Mouse (Mus musculus): Measurements from ENCODE around the gene Mroh7. TPM values are rescaled to one million over a fixed set of nuclear protein-coding genes. Genes with fewer than 3 reads are reported as not detected.
A peak's percentile ranks its signal among the peaks of the same experiment; 100 is the strongest.

The Mroh7 gene
- polyA plus RNA-seq, 1 experiment from 2014 or later: 0.45 TPM

DNA sequence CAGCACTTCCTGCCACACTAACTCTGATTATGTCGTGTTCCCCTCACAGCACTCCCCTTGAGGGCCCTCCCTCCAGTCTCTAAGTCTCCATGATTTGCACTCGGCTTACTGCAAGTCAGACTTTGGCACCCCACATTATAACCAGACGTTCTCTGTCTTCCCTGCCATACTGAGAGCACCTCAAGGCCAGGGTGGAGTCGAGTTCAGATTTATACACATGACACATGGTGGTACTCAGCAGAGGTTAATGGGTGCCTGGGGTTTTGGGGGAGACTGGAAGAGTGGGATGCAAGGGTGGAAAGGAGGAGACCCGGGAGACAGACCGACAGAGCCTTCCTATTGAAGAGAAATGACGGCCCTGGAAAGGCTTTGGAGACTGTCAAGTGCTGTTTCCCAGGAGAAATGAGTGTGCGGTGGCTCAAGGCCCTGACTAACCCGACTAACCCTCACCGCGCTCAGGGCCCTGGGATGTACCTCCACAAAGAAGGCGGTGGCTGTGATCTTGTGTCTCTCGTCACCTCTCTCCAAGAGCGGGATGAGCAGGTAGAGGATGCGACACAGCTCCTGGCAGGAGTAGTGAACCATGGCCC is 36.8 kb downstream of the Mroh7 start:
- H3K9me3 ChIP-seq (ENCODE audit: control insufficient read depth, low read length): no peaks in the 10 kb centered on the region
- 78% methylated on average over 15 of the region's 15 CpGs for WGBS

DNA sequence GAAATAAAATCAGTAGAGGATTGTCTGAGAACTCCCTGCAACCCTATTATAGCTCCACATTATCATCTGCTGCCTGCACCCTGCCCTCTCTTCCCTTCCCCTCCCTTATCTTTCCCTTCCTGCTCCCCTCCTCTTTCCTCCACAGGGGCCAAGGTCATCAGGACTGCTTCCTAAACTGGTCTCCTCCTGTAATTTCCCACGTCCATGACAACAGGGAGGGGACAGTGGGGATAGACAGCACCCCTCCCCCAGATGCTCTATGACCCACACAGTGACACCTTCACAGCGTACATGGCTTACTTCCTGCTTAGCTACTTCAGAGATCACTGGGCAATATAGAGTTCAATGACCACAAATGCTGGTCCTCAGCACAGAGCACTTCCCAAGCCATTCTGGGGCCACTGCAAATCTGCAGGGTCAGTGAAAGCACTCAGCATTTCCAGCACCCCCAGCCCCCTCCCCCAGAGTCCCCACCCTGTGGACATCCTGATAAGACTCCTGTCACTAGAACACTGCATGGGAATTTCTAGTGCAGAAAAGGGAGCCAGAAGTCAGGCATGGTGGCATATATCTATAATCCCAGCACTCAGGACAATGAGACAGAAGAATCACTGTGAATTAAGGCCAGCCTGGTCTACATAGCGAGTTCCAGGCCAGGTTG is 42.0 kb downstream of the Mroh7 start:
- Histone ChIP-seq H3K9me3 (ENCODE audit: control insufficient read depth, low read length) (no peaks in the 10 kb centered on the region), H3K36me3 (ENCODE audit: control insufficient read depth, insufficient read depth, low read length) (no peaks in the 10 kb centered on the region), H3K27me3 (ENCODE audit: control insufficient read depth, insufficient read depth, low read length) (no peaks in the 10 kb centered on the region), H3K4me1 (ENCODE audit: control insufficient read depth in 2 of 2, insufficient read depth in 2 of 2, low read length in 2 of 2) (no peaks in the 10 kb centered on the region; a peak in 1 of 4 replicates), H3K27ac (replicated peaks in 1 of 2; ENCODE audit: control insufficient read depth in 1 of 2, insufficient read depth in 1 of 2, low read depth in 2 of 2, low read length in 2 of 2) (peak overlapping the region; percentile 36 to 53; a peak in 2 of 4 replicates), H3K4me2 (ENCODE audit: low read length) (no peak overlapping the region), H3K4me3 (ENCODE audit: control insufficient read depth in 1 of 2, insufficient read depth in 1 of 2, low read depth in 1 of 2, low read length in 2 of 2) (no peak overlapping the region), H3K9ac (ENCODE audit: low read length) (no peak overlapping the region)
- ATAC-seq (ENCODE audit: insufficient number of reproducible peaks, insufficient read depth, low FRiP score, low read depth): peak; percentile 81
- WGBS: 33% methylated on average over 3 of the region's 3 CpGs

More for the DNA sequence above, 36.8 kb downstream of the Mroh7 start:
- no peak for ATAC-seq (ENCODE audit: insufficient number of reproducible peaks, insufficient read depth, low FRiP score, low read depth)
- Histone ChIP-seq H3K4me1 (ENCODE audit: control insufficient read depth in 2 of 2, insufficient read depth in 2 of 2, low read length in 2 of 2) (no peaks in the 10 kb centered on the region; a peak in 1 of 4 replicates), H3K4me3 (ENCODE audit: control insufficient read depth in 1 of 2, insufficient read depth in 1 of 2, low read depth in 1 of 2, low read length in 2 of 2) (no peak overlapping the region), H3K27ac (replicated peaks in 1 of 2; ENCODE audit: control insufficient read depth in 1 of 2, insufficient read depth in 1 of 2, low read depth in 2 of 2, low read length in 2 of 2) (no peak overlapping the region), H3K9ac (ENCODE audit: low read length) (no peak overlapping the region), H3K27me3 (ENCODE audit: control insufficient read depth, insufficient read depth, low read length) (no peaks in the 10 kb centered on the region), H3K36me3 (ENCODE audit: control insufficient read depth, insufficient read depth, low read length) (no peaks in the 10 kb centered on the region), H3K4me2 (ENCODE audit: low read length) (no peak overlapping the region)

DNA sequence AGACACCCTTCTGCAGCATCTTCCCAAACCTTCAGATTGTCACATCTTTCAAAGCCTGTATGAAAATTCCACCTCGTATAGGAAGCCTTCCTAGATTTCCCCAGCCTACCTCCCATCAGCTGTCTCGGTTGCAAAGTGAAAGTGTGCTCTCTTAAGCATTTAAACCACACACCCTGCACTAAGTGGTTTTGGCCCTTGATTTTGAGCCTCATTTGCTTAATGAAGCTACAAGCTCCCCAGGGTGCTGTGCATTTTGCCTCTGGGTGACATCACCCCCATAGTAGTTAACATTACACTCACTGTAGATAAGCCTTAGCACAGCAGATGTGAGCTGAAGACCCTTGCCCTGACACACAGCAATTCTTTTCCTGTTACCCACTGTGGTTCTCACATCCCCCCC is 49.8 kb downstream of the Mroh7 start:
- H3K27me3 ChIP-seq (ENCODE audit: control insufficient read depth, insufficient read depth, low read length): no peaks in the 10 kb centered on the region
- no peaks in the 10 kb centered on the region for H3K9me3 ChIP-seq (ENCODE audit: control insufficient read depth, low read length)
- no peak overlapping the region for H3K27ac ChIP-seq (replicated peaks in 1 of 2; ENCODE audit: control insufficient read depth in 1 of 2, insufficient read depth in 1 of 2, low read depth in 2 of 2, low read length in 2 of 2)
- H3K4me1 ChIP-seq (ENCODE audit: control insufficient read depth in 2 of 2, insufficient read depth in 2 of 2, low read length in 2 of 2): peaks cover 2 to 6% of the 10 kb centered on the region in 2 experiments; a peak in 3 of 4 replicates
- WGBS: 38% methylated on average over 2 of the region's 2 CpGs
- no peak for ATAC-seq (ENCODE audit: insufficient number of reproducible peaks, insufficient read depth, low FRiP score, low read depth)
- H3K4me3 ChIP-seq (ENCODE audit: control insufficient read depth in 1 of 2, insufficient read depth in 1 of 2, low read depth in 1 of 2, low read length in 2 of 2): no peak overlapping the region
- H3K9ac ChIP-seq (ENCODE audit: low read length): no peak overlapping the region
- peaks cover 16% of the 10 kb centered on the region for H3K36me3 ChIP-seq (ENCODE audit: control insufficient read depth, insufficient read depth, low read length)
- no peak overlapping the region for H3K4me2 ChIP-seq (ENCODE audit: low read length)

DNA sequence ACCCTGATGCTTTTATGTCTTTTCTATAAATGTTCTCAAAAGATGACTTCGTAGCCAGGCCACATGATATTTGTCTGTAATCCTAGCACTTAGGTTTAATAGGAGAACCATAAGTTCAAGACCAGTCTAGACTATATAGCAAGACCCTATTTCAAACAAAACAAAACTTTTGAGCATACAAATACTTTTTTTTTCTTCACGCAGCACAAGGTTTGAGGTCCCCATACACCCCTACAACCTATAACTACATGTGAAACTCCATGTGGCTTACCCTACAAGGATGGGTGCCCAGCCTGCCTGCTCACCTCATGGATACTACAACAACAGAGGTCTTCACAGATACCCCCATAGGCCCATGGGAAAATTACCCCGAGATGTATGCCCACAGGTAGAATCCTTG is 51.6 kb downstream of the Mroh7 start:
- H3K9me3 ChIP-seq (ENCODE audit: control insufficient read depth, low read length): no peaks in the 10 kb centered on the region
- WGBS: 45% methylated on average over 3 of the region's 3 CpGs
- H3K4me1 ChIP-seq (ENCODE audit: control insufficient read depth in 2 of 2, insufficient read depth in 2 of 2, low read length in 2 of 2): peaks cover 2 to 6% of the 10 kb centered on the region in 2 experiments; a peak in 3 of 4 replicates
- no peaks in the 10 kb centered on the region for H3K27me3 ChIP-seq (ENCODE audit: control insufficient read depth, insufficient read depth, low read length)
- H3K9ac ChIP-seq (ENCODE audit: low read length): no peak overlapping the region; the same call in 1 of the 2 replicates
- no peak for ATAC-seq (ENCODE audit: insufficient number of reproducible peaks, insufficient read depth, low FRiP score, low read depth)
- peak overlapping the region; percentile 92 for H3K4me2 ChIP-seq (ENCODE audit: low read length)
- H3K36me3 ChIP-seq (ENCODE audit: control insufficient read depth, insufficient read depth, low read length): peaks cover 34% of the 10 kb centered on the region
- peak overlapping the region; percentile 96; a peak in 3 of 4 replicates for H3K4me3 ChIP-seq (ENCODE audit: control insufficient read depth in 1 of 2, insufficient read depth in 1 of 2, low read depth in 1 of 2, low read length in 2 of 2)
- no peak overlapping the region for H3K27ac ChIP-seq (replicated peaks in 1 of 2; ENCODE audit: control insufficient read depth in 1 of 2, insufficient read depth in 1 of 2, low read depth in 2 of 2, low read length in 2 of 2)

DNA sequence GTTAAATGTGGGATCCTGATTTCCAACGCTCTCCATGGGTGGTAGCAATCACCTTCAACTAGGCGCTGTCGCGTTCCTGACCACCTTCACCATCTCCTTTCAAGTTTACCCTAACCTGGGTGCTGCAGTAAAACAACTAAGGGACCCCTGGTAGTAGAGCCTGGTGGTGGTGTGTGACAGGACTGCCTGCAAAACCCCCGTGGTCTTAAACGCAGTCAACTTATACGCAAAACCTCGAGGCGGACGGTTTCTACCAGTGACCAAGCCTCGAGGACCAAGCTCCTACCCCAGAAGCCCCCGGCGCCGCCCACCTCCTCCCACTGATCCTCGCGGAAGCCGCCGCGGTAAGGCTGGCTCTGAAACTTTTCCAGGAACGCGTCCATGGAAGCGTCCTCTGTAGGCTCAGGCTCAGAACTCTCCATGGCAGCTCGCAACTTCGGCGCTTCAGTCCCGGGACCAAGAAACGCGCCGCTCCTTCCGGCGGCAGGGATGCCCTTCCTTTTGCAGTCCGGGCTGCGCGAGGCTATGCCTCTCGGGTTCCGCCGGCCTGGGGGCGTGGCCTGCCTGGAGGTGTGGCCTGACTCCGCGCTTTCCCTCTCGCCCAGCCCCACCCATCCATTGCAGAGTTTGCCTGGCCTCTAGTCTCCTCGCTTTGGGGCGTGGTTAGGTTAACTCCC is 52.1 kb downstream of the Mroh7 start, which contains the start of gene Ttc4:
Gene Ttc4, minus strand, starts transcription at position 503 of the 677 bp plus-strand sequence.
- Histone ChIP-seq H3K4me3 (ENCODE audit: control insufficient read depth in 1 of 2, insufficient read depth in 1 of 2, low read depth in 1 of 2, low read length in 2 of 2) (peak within 1 kb of the TSS; percentile 96), H3K36me3 (ENCODE audit: control insufficient read depth, insufficient read depth, low read length) (peaks cover 39% of the 10 kb centered on the region), H3K4me2 (ENCODE audit: low read length) (peak within 1 kb of the TSS; percentile 92), H3K9ac (ENCODE audit: low read length) (peak within 1 kb of the TSS; percentile 95), H3K27ac (replicated peaks in 1 of 2; ENCODE audit: control insufficient read depth in 1 of 2, insufficient read depth in 1 of 2, low read depth in 2 of 2, low read length in 2 of 2) (peak within 1 kb of the TSS; percentile 58 to 66; a peak in 2 of 4 replicates), H3K9me3 (ENCODE audit: control insufficient read depth, low read length) (no peaks in the 10 kb centered on the region), H3K4me1 (ENCODE audit: control insufficient read depth in 2 of 2, insufficient read depth in 2 of 2, low read length in 2 of 2) (peaks cover 2 to 6% of the 10 kb centered on the region in 2 experiments; a peak in 3 of 4 replicates), H3K27me3 (ENCODE audit: control insufficient read depth, insufficient read depth, low read length) (no peaks in the 10 kb centered on the region)
- WGBS: under 1% methylated on average over 43 of the region's 43 CpGs
- peak; percentile 91 for ATAC-seq (ENCODE audit: insufficient number of reproducible peaks, insufficient read depth, low FRiP score, low read depth)

DNA sequence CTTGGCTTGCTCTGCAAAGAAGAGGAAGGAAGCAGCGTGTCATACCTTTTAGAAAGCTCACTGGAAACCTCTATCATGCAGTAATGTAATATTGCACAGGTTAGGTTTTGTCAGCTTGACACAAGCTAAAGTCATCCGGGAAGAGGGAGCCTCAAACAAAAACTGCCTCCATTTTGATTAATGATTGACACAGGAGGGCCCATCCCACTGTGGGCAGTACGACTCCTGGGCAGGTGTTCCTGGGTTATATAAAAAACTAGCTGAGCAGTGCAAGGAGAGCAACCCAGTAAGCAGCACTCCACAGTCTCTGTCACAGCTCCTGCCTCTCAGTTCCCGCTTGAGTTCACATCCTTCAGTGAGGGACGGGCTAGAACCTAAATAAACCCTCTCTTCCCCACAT is 54.0 kb downstream of the Mroh7 start:
- Histone ChIP-seq H3K27ac (replicated peaks in 1 of 2; ENCODE audit: control insufficient read depth in 1 of 2, insufficient read depth in 1 of 2, low read depth in 2 of 2, low read length in 2 of 2) (no peak overlapping the region), H3K4me3 (ENCODE audit: control insufficient read depth in 1 of 2, insufficient read depth in 1 of 2, low read depth in 1 of 2, low read length in 2 of 2) (no peak overlapping the region), H3K9ac (ENCODE audit: low read length) (no peak overlapping the region), H3K27me3 (ENCODE audit: control insufficient read depth, insufficient read depth, low read length) (no peaks in the 10 kb centered on the region), H3K36me3 (ENCODE audit: control insufficient read depth, insufficient read depth, low read length) (peaks cover 57% of the 10 kb centered on the region), H3K4me1 (ENCODE audit: control insufficient read depth in 2 of 2, insufficient read depth in 2 of 2, low read length in 2 of 2) (peaks cover 2 to 6% of the 10 kb centered on the region in 2 experiments; a peak in 3 of 4 replicates), H3K9me3 (ENCODE audit: control insufficient read depth, low read length) (no peaks in the 10 kb centered on the region), H3K4me2 (ENCODE audit: low read length) (no peak overlapping the region)
- ATAC-seq (ENCODE audit: insufficient number of reproducible peaks, insufficient read depth, low FRiP score, low read depth): no peak
- WGBS: 92% methylated on average over 5 of the region's 5 CpGs

DNA sequence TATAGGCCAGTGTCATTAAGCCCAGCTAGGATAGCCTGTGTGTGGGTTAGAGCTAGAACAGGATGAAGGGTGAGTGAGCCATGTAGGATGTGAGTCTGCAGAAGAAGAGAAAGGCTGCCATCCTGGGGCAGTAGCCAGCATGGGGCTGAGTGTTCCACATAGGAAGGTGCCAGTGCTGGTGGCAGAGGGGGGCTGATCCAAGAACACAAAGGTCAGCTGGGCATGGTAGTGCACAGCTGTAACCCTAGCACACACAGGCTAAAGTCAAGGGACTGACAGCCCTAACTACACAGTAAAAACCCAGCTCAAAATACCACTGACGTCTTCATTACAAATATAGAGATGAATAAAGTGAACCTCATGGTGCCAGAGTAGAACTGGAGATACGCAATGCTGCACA is 64.2 kb downstream of the Mroh7 start:
- WGBS: 95% methylated on average over 2 of the region's 2 CpGs
- no peak overlapping the region for H3K4me2 ChIP-seq (ENCODE audit: low read length)
- H3K9me3 ChIP-seq (ENCODE audit: control insufficient read depth, low read length): no peaks in the 10 kb centered on the region

More for the DNA sequence above, 64.2 kb downstream of the Mroh7 start:
- no peak overlapping the region for H3K9ac ChIP-seq (ENCODE audit: low read length)
- no peak for ATAC-seq (ENCODE audit: insufficient number of reproducible peaks, insufficient read depth, low FRiP score, low read depth)
- no peaks in the 10 kb centered on the region for H3K27me3 ChIP-seq (ENCODE audit: control insufficient read depth, insufficient read depth, low read length)
- peaks cover 100% of the 10 kb centered on the region for H3K36me3 ChIP-seq (ENCODE audit: control insufficient read depth, insufficient read depth, low read length)
- H3K4me1 ChIP-seq (ENCODE audit: control insufficient read depth in 2 of 2, insufficient read depth in 2 of 2, low read length in 2 of 2): no peaks in the 10 kb centered on the region
- no peak overlapping the region for H3K4me3 ChIP-seq (ENCODE audit: control insufficient read depth in 1 of 2, insufficient read depth in 1 of 2, low read depth in 1 of 2, low read length in 2 of 2)
- H3K27ac ChIP-seq (replicated peaks in 1 of 2; ENCODE audit: control insufficient read depth in 1 of 2, insufficient read depth in 1 of 2, low read depth in 2 of 2, low read length in 2 of 2): no peak overlapping the region

Data from heart, embryonic 14.5 days (tissue).